Mouse (Mus musculus): Measurements from ENCODE around the gene Pde6d.
A peak's percentile ranks its signal among the peaks of the same experiment; 100 is the strongest.

Pde6d gene

DNA sequence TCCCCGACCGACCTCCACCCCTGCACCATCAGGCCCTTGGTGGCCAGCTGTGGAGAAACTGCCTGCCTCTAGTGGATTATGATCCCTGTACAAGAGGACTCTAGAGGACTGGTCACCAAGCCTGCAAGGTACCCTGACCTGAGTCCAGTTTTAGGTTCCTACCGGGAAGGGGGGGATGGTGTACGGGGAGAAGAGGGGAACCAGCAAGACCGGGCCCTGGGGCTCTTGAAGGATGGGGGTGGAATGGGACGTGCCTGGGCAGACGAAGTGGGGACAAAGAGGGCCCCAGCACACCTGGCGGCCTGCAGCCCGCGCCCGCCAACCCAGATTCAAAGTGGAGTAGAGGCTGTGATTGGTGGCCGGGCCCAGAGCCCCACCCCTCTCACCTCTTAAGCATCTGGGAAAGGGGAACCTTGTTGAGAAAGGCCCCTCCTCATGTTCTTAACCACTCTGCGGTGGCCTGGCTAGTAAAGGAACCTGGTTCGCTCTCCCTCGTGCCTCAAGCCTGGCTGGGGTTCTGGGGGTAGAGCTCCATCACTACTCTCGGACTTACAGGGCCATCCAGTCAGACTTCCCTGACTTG is 79.2 kb downstream of the Pde6d start:
- DNase-seq (ENCODE audit: low read depth): peak; percentile 24

DNA sequence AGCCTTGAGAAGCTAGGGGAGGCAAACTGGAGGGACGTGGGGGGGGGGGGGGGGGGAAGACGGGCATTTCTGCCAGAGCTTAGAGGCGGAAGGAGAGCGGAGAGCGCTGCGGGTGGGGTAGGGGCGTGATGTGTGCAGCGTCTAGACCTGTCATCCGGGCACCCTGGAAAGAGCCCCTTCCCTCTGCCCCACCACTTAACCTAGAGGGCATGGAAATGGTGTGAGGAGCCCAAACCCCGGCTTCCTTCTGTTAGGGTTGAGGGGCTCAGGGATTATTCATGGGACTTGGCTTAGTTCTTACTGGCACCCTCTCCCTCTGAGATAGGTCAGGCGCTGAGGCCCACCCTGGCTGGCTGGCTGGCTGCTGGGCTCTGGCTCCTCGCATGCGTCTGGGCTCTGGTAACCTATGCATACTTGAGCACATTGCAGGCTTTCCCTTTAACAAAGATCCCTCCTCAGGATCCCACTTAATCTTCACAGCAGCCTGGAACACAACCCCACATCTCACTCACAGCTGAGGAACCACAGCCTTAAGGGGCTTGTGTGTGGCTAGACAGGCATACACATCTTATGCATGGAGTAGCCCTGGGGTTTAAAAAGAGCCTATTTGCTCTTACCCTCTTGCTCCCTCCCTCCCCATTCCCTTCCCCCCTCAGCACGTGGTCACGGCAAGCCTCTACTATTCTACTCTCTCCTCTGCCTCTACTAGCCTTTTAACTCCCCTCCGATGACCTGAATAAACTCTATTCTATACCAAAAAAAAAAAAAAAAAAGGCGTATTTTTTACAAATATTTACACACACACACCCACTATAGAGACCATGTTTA is 80.0 kb downstream of the Pde6d start:
- no peak for DNase-seq (ENCODE audit: low read depth)

DNA sequence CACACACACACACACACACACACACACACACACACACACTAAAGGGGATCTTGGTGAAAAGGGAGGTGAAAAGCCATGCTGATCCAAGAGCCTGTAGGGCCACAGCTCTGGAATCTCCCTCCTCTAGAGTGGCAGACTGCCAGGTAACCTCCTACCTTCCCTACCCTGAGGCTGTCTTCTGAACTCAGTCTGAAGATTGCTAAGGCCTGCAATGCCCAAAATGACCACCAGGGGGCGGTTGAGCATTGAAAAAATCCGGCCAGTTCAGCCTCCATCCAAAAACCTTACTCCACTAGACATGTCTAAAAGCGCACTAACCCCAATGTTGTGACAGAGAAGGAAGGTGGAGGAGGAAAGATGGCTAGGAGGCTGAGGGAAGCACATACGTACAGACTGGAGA is 80.9 kb downstream of the Pde6d start:
- peak; percentile 98 for DNase-seq (ENCODE audit: low read depth)

DNA sequence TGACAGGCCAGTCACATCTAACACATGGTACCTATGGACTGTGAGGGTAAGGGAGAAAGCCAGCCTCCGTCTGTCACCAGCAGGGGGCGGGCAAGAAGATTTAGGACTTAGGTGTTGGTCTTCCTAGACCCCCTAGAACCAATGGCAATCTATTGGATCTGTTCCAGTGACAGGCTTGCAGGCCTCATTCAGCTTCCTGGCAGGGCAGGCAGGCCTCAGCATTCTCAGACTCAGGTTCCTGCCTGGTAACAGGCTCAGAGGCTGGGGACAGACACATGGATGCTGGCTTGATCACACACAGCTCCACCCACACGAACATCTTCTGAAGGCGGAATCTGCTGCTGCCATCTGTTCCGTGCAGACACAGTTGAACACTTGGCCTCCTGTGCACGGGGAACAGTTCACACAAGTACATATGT is 81.3 kb downstream of the Pde6d start:
- DNase-seq (ENCODE audit: low read depth): peak; percentile 77

DNA sequence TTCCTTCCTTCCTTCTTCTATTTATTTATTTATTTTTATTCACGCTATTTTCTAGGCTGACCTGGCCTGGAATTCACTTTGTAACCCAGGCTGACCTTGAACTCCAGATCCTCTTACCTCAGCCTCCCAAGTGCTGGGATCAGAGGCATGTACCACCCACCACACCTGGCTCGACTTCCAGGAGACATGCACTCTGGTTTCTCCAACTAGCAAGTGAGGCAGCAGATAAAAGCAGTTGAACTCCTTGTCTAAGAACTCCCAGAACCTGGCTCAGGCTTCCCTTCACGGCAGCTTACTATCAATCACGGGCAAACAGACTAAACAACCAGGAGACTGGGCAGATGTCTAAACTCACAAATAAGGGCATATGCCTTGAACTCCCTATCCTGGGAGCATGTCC is 81.7 kb downstream of the Pde6d start:
- DNase-seq (ENCODE audit: low read depth): no peak

DNA sequence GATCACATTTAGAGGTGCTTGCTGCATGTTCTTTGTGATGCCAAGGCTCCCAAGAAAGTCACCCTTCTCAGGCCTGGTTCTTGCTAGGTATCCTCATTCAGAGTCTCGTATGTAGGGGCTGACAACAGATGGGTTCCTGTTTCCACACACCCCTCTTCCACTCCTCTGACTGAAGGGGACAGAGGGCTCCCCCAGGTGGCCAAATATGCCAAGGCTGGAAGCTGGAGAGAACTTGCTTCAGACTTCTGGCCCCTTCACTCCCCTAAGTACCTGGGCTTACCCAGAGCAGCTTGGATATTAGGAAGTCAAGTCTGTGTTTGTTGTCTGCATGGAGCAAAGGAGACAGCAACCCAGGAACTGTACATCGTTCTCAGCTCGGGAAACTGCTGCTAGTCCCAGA is 82.5 kb downstream of the Pde6d start:
- DNase-seq (ENCODE audit: low read depth): peak; percentile 86

DNA sequence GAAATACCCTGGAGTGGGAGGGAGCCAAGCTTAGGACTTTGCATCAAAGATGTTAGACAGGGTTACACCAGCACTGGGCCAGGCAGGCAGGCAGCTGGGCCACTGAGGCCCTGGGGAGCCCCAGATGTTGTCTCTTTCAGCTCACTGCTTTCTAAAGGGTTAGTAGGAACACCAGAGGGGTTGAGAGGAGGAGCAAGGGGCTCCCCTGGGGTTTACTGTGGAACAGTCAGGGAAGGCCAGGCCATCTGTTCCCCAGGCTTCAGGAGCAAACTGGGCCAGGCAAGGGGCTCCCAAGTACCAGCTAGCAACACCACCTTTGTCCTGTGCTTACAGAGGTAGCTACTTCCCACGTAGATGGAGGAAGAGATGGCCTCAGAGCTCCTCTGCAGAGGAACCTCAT is 83.8 kb downstream of the Pde6d start:
- DNase-seq (ENCODE audit: low read depth): no peak

DNA sequence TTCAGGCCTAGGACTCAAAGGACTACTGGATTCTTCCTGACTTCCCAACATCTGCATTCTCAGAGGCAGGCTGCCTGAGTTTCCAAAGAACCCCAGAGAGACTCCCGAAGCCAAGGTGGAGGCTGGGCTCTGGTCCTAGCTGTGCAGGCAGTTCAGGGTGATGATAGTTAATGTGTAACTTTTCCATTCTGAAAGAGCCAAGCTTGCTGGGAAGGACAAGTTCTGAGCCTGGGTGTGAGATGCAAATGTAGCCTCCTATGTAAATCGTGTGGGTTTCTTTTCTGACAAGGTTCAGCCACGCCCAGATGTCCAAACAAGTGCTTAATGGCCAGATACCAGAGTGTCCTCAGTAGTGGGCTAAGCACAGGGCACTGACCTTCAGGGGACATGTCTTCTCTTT is 84.4 kb downstream of the Pde6d start:
- DNase-seq (ENCODE audit: low read depth): no peak

DNA sequence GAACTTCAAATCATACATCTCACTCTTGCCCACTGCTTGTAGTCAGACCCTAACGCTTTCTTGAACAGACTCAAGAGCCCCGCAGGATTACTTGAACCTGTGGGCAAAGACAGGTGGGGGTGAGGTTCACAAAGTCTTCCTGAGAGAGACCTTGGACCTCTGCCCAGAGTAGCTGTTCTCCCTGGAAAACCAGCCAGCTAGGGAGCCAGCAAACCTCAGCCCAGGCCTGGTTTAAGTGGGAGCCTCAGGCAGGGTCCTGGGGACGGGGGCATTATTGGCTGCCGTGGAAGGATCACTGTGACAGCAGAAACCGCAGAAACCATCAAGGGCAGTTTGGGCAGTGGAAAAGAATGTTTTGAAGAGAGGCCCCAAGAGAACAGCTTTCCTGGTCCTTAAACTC is 85.1 kb downstream of the Pde6d start:
- DNase-seq (ENCODE audit: low read depth): no peak

DNA sequence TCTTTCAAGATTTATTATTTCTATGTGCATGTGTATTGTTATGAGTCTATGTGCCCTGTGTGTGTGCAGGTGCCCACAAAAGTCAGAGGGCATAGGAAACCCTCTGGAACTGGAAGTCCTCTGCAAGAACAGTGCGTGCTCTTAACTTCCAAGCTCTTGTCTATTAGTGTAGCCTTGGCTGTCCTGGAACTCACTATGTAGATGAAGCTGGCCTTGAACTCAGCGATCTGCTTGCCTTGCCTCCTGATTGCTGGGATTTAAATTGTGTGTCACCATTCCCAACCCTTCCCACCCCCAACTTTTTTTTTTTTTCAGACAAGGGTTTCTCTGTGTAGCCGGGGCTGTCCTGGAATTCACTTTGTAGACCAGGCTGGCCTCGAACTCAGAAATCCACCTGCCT is 86.1 kb downstream of the Pde6d start:
- DNase-seq (ENCODE audit: low read depth): no peak

DNA sequence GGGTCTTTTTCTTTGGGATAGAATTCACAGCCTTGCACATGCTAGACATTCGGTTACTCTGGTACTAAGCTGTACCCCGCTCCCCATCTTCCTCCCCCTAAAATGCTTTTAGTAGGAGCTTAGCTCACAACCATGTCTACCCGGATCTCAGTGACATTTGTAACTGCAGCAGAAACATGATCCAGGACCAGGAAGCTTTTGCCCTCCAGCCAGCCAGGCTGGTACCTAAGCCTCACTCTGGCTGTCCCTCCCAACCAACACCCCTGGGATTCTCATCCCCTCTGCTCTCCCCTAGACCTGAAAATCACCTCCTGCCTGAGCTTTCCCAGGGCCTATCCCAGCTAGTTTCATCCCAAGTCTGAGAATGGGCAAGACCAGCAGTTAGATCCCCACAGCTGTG is 88.6 kb downstream of the Pde6d start:
- DNase-seq (ENCODE audit: low read depth): no peak
